Mouse (Mus musculus) small intestine, adult 2 months (tissue): ENCODE measurements around the gene Ccdc171.

ENCODE experiments used
- CTCF ChIP-seq: fragments of 200-500 bp; IDR thresholded peaks from 2 replicates; pipeline ENCODE4 v1.5.1; 2012; ENCODE audit warnings: low read depth, mild to moderate bottlenecking, control low read depth, inconsistent platforms, low read length, moderate library complexity, mixed read lengths; ENCODE audit not compliant: insufficient replicate concordance, insufficient read length; ENCODE audit errors: extremely low read depth
- POLR2A ChIP-seq: fragments of 200-500 bp; IDR thresholded peaks from 2 replicates; pipeline ENCODE4 v1.6.1; 2012; ENCODE audit warnings: low read depth, mild to moderate bottlenecking, control low read depth, inconsistent platforms, low read length, moderate library complexity

GRCm38 (mm10) chr4:83519807-83520206, 5.5 kb upstream of the Ccdc171 start:
- no peak for TF ChIP-seq CTCF
- no peak for TF ChIP-seq POLR2A
